Mouse (Mus musculus) B cell, adult (primary cell): Measurements from ENCODE around the gene Myod1. TPM values are rescaled to one million over a fixed set of nuclear protein-coding genes. Genes with fewer than 3 reads are reported as not detected.

ENCODE experiments used
- total RNA-seq: library from RNA; stranded (reverse); gene quantifications from 4 replicates; pipeline ENCODE4 v1.2.4, GENCODE M21; 2023; ENCODE audit not compliant: inconsistent age

Gene Myod1
- not detected in 4 replicates for total RNA-seq

DNA sequence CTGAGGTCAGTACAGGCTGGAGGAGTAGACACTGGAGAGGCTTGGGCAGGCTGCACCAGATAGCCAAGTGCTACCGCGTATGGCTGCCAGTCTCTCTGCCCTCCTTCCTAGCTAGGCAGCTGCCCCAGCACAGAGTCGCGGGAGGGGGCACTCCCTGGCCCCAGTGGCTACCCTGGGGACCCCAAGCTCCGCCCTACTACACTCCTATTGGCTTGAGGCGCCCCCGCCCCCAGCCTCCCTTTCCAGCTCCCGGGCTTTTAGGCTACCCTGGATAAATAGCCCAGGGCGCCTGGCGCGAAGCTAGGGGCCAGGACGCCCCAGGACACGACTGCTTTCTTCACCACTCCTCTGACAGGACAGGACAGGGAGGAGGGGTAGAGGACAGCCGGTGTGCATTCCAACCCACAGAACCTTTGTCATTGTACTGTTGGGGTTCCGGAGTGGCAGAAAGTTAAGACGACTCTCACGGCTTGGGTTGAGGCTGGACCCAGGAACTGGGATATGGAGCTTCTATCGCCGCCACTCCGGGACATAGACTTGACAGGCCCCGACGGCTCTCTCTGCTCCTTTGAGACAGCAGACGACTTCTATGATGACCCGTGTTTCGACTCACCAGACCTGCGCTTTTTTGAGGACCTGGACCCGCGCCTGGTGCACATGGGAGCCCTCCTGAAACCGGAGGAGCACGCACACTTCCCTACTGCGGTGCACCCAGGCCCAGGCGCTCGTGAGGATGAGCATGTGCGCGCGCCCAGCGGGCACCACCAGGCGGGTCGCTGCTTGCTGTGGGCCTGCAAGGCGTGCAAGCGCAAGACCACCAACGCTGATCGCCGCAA is at the start of gene Myod1:
Gene Myod1 (plus strand): TSS at position 303 of the 836 bp plus-strand sequence.

DNA sequence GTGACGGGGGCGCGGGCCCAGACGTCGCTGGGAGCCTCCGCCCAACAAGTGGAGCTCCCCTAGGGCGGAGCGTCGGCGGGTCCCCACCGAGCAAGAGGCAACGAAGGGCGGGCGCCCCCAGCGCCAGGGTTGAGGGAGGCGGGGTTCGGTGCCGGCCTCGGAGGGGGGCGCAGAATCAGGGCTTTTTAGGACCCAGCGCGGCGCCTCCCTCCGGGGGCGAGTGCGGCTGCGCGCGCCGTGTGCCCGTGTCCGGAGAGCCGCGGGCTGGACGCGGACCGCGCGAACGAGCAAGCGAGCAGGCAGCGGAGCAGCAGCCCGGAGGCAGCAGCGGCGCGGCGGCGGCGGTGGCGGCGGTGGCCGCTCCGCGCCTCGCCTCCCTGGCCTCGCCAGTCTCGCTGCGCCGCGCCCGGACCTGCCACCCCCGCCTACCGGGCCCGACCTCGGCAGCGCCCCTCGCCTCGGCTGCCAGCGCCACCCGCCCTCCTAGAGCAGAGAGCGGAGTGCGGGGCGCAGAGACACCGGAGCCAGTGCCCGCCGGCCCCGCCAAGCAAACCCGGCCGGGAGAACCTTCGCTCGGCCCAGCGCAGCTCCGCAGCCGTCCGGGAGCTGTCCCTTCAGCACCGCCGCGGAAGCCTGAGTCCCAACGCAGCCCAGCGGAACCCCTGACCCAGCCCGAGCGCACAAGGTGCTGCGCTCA is 20.1 kb downstream of the Myod1 start, which contains the start of gene Kcnc1:
Gene Kcnc1 (plus strand): TSS at position 267 of the 697 bp plus-strand sequence.

Other genes with a start within 250 kb of the Myod1 start
- gene Abcc8, start 196.4 kb upstream of the Myod1 start, total RNA-seq, result not detected in 4 replicates
- gene Ush1c, start 138.0 kb upstream of the Myod1 start, total RNA-seq, result not detected in 4 replicates
- gene Otog, start 135.5 kb upstream of the Myod1 start, total RNA-seq, result not detected in 4 replicates
- 0.13 to 0.38 TPM (median 0.26 TPM) in 4 replicates for gene Kcnc1, start 20.0 kb downstream of the Myod1 start, total RNA-seq